Mouse (Mus musculus): ENCODE data around the gene 1700088E04Rik. TPM values are rescaled to one million over a fixed set of nuclear protein-coding genes. Genes with fewer than 3 reads are reported as not detected.

Gene 1700088E04Rik
- total RNA-seq, 1 experiment from 2014 or later: 0.84 TPM

GRCm38 (mm10) chr15:79110528-79110927 is 30.5 kb downstream of the 1700088E04Rik start:
- no peak for ATAC-seq (replicated peaks in 1 of 2; ENCODE audit: insufficient read depth in 1 of 2, low FRiP score in 2 of 2, low TSS enrichment in 1 of 2, low read depth in 1 of 2, poor library complexity in 2 of 2, severe bottlenecking in 2 of 2)

GRCm38 (mm10) chr15:79110031-79110430 is 31.0 kb downstream of the 1700088E04Rik start:
- peak in 1 of 2 experiments; percentile 43; a peak in 1 of 4 replicates for ATAC-seq (replicated peaks in 1 of 2; ENCODE audit: insufficient read depth in 1 of 2, low FRiP score in 2 of 2, low TSS enrichment in 1 of 2, low read depth in 1 of 2, poor library complexity in 2 of 2, severe bottlenecking in 2 of 2)

GRCm38 (mm10) chr15:79109321-79109934 is 31.6 kb downstream of the 1700088E04Rik start:
- peak in 1 of 2 experiments; percentile 36; a peak in 3 of 4 replicates for ATAC-seq (replicated peaks in 1 of 2; ENCODE audit: insufficient read depth in 1 of 2, low FRiP score in 2 of 2, low TSS enrichment in 1 of 2, low read depth in 1 of 2, poor library complexity in 2 of 2, severe bottlenecking in 2 of 2)

GRCm38 (mm10) chr15:79108421-79109320 is 32.4 kb downstream of the 1700088E04Rik start, which contains the start of gene Micall1:
Gene Micall1, plus strand, starts transcription at chr15:79108898.
- peak; percentile 20 to 41; a peak in 2 of 4 replicates for ATAC-seq (replicated peaks in 1 of 2; ENCODE audit: insufficient read depth in 1 of 2, low FRiP score in 2 of 2, low TSS enrichment in 1 of 2, low read depth in 1 of 2, poor library complexity in 2 of 2, severe bottlenecking in 2 of 2)

- ATAC-seq (replicated peaks in 1 of 2; ENCODE audit: insufficient read depth in 1 of 2, low FRiP score in 2 of 2, low TSS enrichment in 1 of 2, low read depth in 1 of 2, poor library complexity in 2 of 2, severe bottlenecking in 2 of 2): no peak
These were observed 33.1 kb downstream of the 1700088E04Rik start for GRCm38 (mm10) chr15:79107966-79108365.

DNA sequence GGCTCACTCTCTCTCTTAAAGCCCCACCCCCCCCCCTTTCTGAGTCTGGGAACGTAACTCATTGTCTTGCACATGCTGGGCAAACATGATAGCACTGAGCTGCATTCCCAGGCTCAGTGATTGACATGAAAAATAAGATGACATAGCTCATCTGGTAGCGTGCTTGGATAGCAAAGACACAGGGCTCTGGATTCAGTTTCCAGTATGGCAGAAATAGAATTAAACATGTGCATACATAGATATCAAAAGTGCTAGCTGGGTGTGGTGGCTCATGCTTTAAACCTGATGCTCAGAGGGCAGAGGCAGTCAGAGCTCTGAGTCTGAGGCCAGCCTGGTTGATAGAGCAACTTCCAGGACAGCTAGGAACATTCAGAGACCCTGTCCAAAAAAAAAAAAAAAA is 35.2 kb downstream of the 1700088E04Rik start:
- no peak for ATAC-seq (replicated peaks in 1 of 2; ENCODE audit: insufficient read depth in 1 of 2, low FRiP score in 2 of 2, low TSS enrichment in 1 of 2, low read depth in 1 of 2, poor library complexity in 2 of 2, severe bottlenecking in 2 of 2)

DNA sequence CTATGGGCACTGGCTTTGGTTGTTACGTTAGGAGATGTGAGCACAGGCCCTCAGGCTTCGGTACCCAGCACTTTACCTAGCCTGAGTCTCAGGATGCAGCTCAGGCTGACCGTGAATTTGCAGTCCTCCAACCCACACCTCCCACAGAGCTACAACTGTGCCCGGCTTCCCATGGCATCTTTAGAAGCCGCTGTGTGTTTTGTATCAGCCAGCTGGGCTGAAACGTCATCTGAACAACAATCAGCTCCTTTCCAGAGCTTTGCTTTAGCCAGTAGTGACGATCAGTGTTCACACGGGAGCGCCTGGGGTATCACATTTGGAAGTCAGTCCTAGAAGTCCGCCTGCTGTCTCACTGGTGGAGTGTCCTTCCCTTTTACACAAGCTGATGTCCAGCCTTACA is 37.8 kb downstream of the 1700088E04Rik start:
- no peak for ATAC-seq (replicated peaks in 1 of 2; ENCODE audit: insufficient read depth in 1 of 2, low FRiP score in 2 of 2, low TSS enrichment in 1 of 2, low read depth in 1 of 2, poor library complexity in 2 of 2, severe bottlenecking in 2 of 2)

- ATAC-seq (replicated peaks in 1 of 2; ENCODE audit: insufficient read depth in 1 of 2, low FRiP score in 2 of 2, low TSS enrichment in 1 of 2, low read depth in 1 of 2, poor library complexity in 2 of 2, severe bottlenecking in 2 of 2): no peak
These were observed 39.5 kb downstream of the 1700088E04Rik start for GRCm38 (mm10) chr15:79101531-79101930.

- ATAC-seq (replicated peaks in 1 of 2; ENCODE audit: insufficient read depth in 1 of 2, low FRiP score in 2 of 2, low TSS enrichment in 1 of 2, low read depth in 1 of 2, poor library complexity in 2 of 2, severe bottlenecking in 2 of 2): no peak
These were observed 40.7 kb downstream of the 1700088E04Rik start for GRCm38 (mm10) chr15:79100391-79100790.

GRCm38 (mm10) chr15:79099456-79099855 is 41.6 kb downstream of the 1700088E04Rik start:
- no peak for ATAC-seq (replicated peaks in 1 of 2; ENCODE audit: insufficient read depth in 1 of 2, low FRiP score in 2 of 2, low TSS enrichment in 1 of 2, low read depth in 1 of 2, poor library complexity in 2 of 2, severe bottlenecking in 2 of 2)

DNA sequence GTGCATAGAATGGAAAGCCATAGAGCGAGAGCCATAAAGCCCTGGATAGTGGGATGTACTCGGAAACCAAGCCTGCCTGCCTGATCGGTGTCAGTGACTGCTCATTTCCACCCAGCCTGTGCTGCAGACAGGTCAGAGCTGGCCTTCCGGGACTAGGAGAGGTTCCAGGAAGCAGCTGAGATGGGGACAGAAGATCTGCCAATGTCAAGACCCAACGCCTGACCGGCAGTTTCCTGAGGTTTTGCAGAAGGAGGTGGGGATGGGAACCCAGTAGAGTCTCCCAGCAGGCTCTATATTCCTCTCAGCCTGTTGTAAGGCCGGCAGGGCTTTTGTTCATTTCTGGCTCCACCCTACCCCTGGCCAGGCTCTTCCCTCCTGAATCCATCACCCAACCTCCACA is 42.2 kb downstream of the 1700088E04Rik start:
- ATAC-seq (replicated peaks in 1 of 2; ENCODE audit: insufficient read depth in 1 of 2, low FRiP score in 2 of 2, low TSS enrichment in 1 of 2, low read depth in 1 of 2, poor library complexity in 2 of 2, severe bottlenecking in 2 of 2): no peak; a peak in 1 of 4 replicates

DNA sequence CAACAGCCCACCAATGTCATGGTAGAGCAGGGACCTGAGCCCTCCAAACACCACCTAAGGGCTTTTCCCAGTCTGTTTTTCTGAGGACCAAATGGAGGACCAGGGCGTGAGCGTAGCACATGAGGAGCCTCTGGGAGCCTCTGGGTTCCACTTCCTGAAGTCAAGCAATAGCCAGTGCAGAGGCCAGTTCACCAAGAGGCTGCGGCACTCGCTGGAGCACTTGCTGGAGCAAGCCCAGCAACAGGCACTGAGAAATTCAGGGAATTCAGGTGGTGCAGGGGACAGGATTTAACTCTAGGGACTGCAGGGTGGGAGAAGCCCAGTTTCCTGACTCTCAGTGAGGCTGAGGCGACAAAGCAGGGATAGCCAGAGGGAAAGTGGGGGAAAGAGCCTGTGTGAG is 42.8 kb downstream of the 1700088E04Rik start:
- no peak for ATAC-seq (replicated peaks in 1 of 2; ENCODE audit: insufficient read depth in 1 of 2, low FRiP score in 2 of 2, low TSS enrichment in 1 of 2, low read depth in 1 of 2, poor library complexity in 2 of 2, severe bottlenecking in 2 of 2)

- ATAC-seq (replicated peaks in 1 of 2; ENCODE audit: insufficient read depth in 1 of 2, low FRiP score in 2 of 2, low TSS enrichment in 1 of 2, low read depth in 1 of 2, poor library complexity in 2 of 2, severe bottlenecking in 2 of 2): no peak
These were observed 43.4 kb downstream of the 1700088E04Rik start for GRCm38 (mm10) chr15:79097611-79098025.

DNA sequence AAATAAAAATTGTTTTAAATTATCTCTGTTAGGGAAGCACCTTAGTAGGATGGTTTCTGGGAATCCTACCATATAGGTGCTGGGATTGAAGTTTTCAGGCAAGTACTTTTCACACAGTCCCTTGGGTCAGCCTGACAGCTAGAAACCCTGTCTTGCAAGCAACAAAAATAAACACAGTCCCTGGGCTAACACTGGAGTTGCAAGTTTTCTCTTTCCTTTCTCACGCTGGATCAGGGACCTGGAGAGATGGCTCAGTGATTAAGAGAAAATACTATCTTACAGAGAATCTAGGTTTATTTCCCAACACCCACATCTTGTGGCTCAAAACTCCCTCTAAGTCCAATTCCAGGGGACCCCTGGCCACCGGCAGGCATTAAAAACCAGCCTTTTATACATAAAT is 43.9 kb downstream of the 1700088E04Rik start:
- ATAC-seq (replicated peaks in 1 of 2; ENCODE audit: insufficient read depth in 1 of 2, low FRiP score in 2 of 2, low TSS enrichment in 1 of 2, low read depth in 1 of 2, poor library complexity in 2 of 2, severe bottlenecking in 2 of 2): no peak

GRCm38 (mm10) chr15:79096556-79096955 is 44.5 kb downstream of the 1700088E04Rik start:
- ATAC-seq (replicated peaks in 1 of 2; ENCODE audit: insufficient read depth in 1 of 2, low FRiP score in 2 of 2, low TSS enrichment in 1 of 2, low read depth in 1 of 2, poor library complexity in 2 of 2, severe bottlenecking in 2 of 2): no peak

GRCm38 (mm10) chr15:79095483-79095882 is 45.6 kb downstream of the 1700088E04Rik start:
- no peak for ATAC-seq (replicated peaks in 1 of 2; ENCODE audit: insufficient read depth in 1 of 2, low FRiP score in 2 of 2, low TSS enrichment in 1 of 2, low read depth in 1 of 2, poor library complexity in 2 of 2, severe bottlenecking in 2 of 2)

GRCm38 (mm10) chr15:79093083-79093839 is 47.8 kb downstream of the 1700088E04Rik start:
- no peak for ATAC-seq (replicated peaks in 1 of 2; ENCODE audit: insufficient read depth in 1 of 2, low FRiP score in 2 of 2, low TSS enrichment in 1 of 2, low read depth in 1 of 2, poor library complexity in 2 of 2, severe bottlenecking in 2 of 2)

DNA sequence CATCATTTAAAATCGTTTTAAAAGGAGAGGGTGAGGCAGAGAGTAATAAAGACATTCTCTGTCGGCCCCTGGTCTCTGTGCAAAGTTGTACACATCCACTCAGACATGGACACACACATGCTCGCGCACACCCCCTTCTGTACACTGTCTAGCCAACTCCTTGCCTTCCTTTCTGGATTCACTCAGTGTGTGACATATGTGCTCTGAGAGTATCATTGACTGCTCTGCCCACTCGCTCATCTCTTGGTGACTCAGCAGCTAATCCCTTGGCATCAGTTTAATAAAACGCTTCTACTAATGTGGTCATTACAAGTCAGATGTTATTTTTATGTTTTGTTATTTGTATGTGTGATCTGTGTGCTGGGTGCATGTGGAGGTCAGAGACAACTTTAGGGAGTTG is 48.8 kb downstream of the 1700088E04Rik start:
- ATAC-seq (replicated peaks in 1 of 2; ENCODE audit: insufficient read depth in 1 of 2, low FRiP score in 2 of 2, low TSS enrichment in 1 of 2, low read depth in 1 of 2, poor library complexity in 2 of 2, severe bottlenecking in 2 of 2): no peak

Data from hematopoietic stem cell, adult 5-6 weeks (primary cell).